Mouse (Mus musculus): ENCODE results near the gene Arid1b.
A peak's percentile ranks its signal among the peaks of the same experiment; 100 is the strongest.
"Not testable (repeated sequence)": the region's sequence is repeated elsewhere in the genome, so short reads cannot be mapped to it uniquely, and the experiment has no call there.

The Arid1b gene

DNA sequence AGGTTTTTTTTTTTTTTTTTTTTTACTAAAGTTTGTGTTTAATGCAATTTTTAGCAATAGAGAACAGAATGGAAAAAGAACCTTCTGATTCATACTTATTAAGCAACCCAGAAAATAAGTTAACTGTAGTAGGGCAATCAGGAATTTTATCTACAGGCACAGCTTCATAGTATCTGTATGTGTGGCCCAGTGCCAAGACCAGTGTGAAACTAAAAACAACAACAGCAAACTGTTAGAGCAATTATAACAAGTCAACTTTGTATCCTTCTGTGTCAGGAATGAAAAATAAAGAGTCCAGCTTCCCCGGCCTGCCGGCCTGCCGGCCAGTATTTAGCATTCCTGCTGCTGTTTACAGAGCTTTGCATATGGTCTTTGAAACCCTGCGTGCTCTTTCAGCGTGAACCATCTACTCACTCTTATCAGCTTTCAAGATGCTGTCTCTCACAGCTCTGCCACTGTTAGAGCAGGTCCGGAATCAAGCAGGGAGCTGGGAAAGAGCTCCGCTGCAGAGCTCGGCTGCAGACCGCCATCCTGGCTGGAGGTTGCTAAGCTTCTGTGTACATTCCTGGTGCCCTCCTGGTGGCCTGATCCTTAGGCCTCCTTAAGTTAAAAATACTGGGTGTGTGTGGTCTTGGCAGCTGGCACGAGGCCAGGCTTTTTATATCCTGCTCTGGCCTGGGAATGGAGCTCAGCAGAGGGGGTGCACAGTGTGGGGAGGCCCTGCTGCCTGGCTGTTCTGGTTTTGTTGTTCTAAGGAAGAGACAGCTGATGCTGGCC lies 64.0 kb downstream of the Arid1b start:
- peak; percentile 78 for DNase-seq (ENCODE audit: low read depth)

DNA sequence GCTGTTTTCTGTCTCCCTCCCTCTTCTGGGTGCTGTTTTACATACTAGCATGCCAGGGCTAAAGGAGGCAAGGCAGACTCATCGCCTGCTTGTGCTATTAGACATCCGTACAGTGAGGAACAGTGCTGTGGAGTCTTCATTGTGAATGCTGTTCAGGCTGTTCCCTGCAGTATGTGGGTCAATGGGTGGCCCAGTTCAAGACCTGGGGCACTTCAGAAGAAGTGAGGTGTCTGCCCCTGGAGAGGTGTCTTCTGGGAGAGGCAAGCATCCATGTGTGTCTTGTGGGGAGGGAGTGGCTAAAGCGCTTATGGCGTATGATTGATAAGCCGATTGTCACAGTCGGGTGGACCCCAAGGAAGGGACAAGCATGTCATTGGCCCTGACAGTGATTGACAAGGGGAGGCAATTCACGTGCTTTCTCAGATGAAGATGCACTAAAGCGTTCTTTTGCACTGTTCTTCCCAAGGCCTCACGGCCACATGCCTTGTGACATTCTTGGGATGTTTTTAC lies 65.0 kb downstream of the Arid1b start:
- no peak for DNase-seq (ENCODE audit: low read depth)

DNA sequence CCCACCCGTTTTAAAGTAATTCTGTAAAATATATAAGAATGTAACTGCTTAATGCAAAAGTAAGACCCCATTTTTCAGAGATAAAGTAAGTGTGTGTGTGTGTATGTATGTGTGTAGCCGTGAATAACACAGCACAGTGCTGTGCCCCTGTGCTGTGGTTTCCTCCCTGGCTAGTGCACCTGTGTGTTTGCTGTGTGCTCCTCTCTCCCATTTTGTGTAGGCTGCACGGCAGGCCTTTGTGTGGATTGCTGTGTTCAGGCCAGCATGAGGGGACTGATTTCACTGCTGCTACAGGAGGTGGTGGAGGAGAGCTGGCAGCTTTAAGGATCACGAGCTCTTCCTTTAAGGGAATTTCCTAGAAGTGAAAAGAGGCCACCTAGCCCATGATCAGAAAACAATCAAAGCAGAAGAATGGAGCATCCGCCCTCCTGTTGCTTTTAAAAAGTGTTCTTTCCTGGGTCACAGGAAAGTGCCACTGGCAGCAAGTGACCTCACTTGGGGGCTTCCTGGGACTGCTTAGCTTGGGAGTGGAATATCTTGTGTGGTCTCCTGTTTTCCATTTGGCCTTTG lies 66.5 kb downstream of the Arid1b start:
- DNase-seq (ENCODE audit: low read depth): no peak

DNA sequence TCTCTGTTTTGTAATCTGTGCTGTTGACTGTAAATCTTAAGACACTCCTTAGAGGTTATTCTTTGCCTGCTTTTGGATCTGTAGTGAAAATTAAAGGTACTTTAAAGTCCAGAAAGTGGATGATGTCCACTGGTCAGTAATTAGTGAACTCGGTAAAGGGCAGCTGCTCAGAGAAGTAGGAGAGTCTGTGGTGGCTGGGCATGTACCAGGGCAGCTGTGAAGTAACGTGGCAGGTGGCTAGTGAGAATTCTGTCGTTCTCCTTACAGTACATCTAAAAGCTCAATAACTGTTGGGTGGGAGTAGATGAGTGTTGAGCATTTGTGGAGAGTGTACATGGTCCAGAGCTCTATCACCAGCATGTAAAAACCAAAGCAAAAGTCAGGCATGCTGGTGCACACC lies 67.1 kb downstream of the Arid1b start:
- no peak for DNase-seq (ENCODE audit: low read depth)

DNA sequence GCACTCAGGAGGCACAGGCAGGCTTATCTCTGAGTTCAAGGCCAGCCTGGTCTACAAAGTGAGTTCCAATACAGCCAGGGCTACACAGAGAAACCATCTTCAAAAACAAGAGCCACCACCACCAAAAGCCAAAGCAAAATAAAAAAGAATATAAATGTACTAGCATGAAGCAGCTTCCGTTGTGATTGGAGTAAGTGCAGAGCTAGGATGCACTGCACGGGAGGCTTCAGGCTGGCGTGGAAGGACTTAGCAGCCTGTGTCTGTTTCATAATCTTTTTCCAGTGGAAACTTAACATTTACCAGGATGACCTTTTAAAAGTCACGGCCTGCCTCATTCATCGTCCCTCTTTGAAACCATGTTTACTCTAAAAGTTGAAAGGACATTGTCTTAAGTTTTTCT lies 67.5 kb downstream of the Arid1b start:
- no peak for DNase-seq (ENCODE audit: low read depth)

DNA sequence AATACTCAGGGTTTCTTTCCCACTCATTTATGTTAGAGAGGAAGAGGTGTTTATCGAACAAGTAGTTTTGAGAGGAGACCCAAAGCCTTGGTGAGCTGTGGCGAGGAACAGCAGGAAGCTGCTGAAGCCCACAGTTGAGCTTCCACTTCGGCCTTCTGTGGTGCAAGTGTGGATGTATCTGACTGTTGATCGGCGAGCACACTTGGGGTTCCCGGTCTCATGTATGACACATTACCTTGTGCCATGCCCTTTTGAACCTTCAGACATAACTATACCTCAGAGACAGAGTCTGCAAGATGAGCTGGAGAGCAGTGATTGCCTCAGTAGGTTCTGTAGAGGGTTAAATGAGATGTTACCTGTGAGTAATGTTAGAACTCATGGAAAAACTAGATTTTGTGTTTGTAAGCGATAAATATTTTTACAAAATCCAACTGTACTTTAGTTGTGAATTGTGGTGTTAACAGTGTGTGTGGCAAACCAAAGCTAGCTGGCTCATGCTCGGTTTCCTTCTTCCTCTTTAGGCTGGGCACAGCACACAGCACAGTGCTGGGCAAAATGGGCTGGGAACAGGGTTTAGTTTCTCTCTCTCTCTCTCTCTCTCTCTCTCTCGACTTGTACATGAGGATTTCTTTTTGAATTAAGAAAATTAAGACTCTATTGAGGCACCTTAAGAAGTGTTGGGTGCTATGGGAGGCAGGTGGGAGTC lies 69.5 kb downstream of the Arid1b start:
- DNase-seq (ENCODE audit: low read depth): no peak

DNA sequence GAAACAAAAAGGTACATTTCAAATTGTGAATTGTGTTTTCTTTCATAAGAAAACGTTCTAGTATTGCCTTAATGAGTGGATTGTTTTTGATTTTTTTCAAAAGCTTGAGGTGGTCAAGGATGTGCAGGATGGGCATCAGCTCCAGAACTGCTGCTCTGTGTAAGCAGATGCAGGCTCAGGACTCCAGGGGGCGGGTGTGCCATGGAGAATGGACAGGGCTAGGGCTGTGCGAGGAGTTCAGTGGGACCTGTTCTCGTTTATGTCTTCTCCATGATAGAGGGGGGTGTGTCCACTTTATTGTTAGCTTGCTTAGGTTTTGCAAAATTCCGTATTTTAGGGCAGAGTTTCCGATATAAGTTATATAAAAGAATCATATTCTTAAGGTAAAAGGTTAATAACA lies 70.6 kb downstream of the Arid1b start:
- no peak for DNase-seq (ENCODE audit: low read depth)

DNA sequence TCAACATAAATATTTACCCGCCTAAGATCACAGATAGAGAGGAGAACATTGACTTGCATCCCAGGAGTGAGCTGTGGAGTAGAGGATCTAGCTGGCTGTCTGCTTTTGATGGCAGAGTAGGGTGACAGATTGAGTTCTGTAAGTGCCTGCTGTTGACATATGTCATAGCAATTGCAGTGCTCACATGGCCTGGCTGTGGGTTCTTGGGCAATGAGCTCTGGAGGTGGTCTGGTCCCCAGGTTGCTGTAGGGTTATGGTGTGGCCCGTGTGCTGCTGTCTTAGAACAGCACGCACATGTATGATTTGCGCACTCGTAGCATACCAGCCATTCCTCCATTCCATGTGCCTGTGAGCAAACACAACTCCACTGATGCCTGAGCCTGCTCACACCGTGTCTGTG lies 71.1 kb downstream of the Arid1b start:
- DNase-seq (ENCODE audit: low read depth): no peak

DNA sequence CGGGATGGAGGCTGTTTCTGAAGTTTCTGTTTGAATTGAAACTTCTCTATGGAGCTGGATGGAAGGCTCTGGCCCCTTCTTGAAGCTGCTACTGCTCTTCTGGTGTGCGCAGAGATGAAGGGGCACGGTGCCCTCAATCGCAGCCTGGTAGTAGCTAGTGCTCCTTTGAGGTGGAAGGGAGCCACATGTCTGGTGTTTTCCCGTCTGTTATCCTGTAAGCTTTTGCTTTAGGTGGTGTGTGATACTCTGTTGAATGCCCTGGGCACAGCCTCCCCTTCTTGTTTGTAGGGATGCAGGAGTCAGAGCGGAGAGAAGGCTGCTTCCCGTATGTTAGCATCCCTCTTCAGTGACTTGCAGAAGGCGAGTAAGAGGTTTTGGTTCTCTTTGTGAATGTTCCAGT lies 72.7 kb downstream of the Arid1b start:
- no peak for DNase-seq (ENCODE audit: low read depth)

DNA sequence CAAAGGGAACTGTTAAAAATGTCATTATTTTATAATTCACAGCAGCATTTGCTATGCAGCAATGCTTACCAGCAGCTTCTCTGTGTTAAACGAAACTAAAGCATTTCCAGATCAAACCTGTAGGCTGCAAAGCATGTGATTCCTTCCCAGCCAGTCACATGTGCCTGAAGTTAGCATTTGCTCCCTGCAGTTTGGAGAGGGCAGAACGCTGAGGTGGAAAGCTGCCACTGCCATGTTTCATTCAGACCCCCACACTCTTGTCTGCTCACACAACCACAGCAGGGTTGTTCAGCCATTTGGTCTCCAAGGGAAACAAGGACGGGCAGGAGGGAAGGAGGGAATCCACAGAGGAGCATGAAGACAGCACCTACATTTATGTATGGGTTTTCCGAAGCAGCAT lies 73.1 kb downstream of the Arid1b start:
- DNase-seq (ENCODE audit: low read depth): no peak

DNA sequence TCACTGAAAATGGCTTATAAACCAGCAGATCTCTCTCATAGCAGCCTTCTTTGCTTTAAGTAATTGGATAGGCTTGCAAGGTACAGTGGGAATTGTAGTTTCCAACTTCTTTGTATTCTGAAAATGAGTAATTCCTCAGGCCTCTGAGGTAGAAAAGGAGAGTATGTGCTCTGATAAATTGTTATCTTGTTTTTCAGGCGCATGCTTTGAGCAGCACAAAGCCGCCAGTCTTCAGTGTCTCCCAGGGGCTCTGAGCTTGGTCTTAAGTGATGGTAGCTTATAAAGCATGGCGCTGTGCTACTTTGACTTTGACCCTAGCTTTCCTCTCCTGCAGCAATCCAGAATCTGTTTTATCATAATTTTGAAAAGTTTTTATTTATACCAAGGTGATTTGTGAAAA lies 76.3 kb downstream of the Arid1b start:
- no peak for DNase-seq (ENCODE audit: low read depth)

DNA sequence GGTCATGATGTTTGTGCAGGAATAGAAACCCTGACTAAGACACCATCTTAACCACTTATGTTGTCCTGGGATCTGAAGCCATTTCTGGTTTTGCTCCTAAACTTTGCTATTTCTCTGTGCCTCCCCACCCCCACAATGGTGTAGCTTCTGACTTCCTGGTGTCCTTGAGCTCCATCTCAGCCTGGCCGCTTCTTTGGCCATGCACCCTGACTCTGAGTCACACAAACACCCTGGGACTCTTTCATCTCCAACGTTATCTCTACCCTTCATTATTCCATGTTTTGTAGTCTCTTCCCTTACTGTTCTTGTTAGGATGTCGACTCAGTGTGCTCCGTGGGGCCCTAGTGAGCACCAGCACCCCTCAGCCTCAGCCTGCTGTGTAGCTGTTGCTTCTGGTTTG lies 78.4 kb downstream of the Arid1b start:
- no peak for DNase-seq (ENCODE audit: low read depth)

DNA sequence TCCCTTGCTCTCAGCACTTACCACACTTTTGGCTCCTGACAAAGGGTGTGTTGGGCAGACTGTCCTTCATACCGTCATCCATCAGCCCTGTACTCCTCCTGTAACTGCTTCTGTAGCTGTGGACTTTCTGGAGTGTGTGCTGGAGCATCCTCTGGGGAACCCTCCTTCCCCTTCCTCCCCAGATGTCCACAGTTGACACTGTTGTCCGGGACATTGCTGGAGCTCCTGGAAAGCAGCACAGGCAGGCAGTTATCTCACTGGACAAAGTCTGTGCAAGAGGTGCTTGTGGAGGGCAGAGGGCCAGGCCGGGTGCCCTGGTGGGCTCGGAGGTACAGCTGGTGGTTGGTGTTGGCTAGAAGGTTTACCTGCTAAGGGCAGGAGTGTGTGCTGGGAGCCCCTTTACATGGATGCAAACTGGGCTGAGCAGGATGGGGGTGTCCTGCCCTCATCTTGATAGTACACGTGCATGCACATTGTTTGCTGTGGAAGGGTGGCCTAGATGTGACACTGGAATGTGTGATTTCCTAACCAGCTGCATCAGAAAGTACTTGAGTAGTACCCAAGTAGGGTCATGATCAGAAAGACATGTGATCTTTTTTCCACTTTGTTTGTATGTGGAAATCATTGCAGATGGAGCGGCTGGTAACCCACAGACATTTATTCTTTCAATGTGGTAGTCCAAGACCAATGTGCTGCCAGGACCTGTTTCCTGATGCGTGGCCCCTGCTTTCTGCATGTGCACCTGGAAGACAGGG lies 80.8 kb downstream of the Arid1b start:
- peak; percentile 20 for DNase-seq (ENCODE audit: low read depth)

DNA sequence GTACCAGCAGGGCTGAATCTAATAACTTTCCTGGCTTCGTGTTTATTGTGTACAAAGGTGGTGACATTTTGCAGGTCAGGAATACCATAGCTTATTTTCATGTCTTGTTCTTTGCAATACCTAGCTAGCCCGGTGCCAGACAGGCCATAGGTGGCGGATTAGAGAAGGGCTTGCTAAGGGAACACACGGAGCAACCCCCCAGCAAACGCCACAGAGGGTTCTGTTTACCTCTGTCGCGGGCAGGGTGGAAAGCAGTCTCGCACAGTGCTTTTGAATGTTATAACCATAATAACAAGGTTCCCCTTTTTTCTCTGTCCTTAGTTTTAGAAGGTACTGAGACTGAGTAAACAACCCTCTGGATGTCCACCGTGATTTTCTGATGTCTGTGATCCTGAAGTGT lies 83.9 kb downstream of the Arid1b start:
- DNase-seq (ENCODE audit: low read depth): no peak

DNA sequence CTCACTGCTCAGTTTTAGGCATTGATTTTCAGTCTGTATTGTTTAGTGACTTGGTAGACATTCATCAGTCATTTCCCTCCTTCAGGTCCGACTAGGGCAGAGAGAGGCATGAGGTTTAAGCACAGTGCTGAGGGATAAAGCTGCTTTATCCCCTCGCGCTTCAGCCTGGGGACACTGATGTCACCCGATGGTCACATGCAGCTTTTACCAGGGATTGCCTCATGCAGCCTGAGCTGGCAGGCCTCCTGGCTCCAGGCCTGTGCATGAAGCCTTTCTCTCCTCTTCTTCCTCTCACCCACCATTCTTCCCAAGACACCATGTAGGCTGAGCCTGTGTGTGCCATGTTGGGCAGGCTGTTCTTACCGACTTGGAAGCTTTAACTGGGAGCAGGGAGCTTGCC lies 84.4 kb downstream of the Arid1b start:
- no peak for DNase-seq (ENCODE audit: low read depth)

DNA sequence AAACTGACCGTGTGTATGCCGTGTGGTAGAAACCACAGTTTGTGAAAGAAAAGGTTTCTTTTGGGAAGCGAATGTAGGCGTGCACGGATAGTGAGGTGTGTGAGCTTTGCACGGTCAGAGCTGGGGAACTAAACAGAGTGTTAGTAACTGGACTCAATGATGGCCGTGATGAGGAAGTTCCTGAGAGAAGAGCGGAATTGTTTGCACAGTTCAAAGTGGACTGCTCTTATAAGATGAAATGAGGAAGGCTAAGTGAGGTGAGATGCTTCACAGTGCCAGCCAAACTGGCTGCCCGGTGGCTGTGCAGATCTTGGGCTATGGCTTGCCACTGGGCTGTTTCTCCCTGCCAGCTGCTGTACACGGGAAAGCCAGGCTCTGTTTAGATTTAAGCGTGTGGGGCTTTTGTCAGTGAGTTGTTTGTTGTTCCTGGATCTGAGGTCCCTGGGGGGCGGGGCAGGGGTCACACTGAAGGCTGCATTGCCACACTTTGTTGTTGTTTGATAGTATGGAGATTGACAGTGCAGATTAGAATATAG lies 86.8 kb downstream of the Arid1b start:
- DNase-seq (ENCODE audit: low read depth): no peak

DNA sequence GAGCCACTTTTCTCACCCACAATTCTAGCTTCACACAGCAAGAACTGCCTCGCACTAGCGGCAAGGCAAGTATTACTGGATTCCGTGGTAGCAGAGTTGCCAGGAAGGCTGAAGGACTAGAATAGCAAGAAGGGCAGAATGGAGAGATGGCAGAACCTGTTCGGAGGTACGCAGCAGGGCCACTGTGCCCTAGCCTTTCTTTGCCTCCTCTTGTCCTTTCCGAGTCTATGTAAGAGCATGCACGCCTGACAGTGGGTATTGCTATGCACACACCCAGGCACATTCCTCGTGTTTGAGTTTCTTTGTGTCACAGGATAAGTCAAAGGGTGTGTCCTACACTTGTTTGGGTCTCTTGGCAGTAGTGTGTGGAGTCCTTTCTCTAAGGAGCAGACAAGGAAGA lies 88.1 kb downstream of the Arid1b start:
- DNase-seq (ENCODE audit: low read depth): no peak

DNA sequence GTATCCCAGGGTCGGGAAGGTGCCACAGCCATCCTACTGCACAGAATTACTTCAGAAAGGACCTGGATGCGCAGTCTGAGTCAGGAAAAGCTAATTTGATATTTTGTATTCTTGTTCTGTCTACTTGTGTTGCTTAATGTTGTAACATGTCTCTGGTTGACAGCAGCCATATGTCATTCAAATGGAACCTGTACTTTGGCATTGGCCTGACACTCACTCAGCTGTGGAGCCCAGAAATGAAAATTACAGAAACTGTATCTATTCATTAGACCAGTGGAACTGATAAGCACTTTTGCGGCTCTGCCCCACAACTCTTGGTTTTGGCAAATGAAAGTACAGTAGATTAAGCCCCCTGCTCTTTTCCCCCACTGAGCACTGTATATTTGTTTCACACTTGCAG lies 89.4 kb downstream of the Arid1b start:
- DNase-seq (ENCODE audit: low read depth): no peak

DNA sequence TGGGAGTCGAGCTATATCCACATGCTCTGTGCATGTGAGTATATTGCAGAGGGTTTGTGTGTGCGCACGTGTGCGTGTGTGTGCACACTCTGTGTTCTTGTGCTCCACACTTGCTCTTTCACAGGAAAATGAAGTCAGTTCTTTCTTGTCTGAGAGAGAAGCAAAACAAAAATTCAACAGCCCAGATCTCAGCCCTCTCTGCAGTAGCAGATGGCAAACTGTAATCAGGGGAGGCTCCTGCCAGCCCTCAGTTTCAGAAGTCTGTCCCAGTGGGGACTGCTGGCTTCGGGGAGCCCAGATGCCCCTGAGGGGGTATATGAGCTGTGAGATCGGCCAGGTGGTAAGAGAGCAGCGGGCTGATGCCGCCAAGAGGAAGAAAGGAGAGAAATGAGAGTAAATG lies 90.0 kb downstream of the Arid1b start:
- no peak for DNase-seq (ENCODE audit: low read depth)

DNA sequence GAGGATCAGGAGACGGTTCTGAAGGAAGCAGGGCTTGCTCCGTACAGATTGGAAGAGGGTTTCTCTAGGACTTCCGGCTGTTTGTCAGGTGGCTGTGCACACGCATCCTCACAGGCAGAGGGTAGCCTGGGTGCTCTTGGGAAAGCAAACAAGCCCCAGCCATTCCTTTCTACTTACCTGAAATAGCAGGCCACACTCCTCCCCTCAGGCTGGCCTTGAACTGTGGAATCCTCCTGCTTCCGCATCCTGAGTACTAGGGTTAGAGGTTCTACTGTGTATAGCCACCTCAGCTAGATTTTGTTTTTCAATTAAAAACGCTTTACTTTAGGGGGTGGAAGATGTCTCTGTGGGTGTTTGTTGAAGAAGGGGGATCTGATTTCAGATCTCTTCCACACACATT lies 90.9 kb downstream of the Arid1b start:
- no peak for DNase-seq (ENCODE audit: low read depth)

DNA sequence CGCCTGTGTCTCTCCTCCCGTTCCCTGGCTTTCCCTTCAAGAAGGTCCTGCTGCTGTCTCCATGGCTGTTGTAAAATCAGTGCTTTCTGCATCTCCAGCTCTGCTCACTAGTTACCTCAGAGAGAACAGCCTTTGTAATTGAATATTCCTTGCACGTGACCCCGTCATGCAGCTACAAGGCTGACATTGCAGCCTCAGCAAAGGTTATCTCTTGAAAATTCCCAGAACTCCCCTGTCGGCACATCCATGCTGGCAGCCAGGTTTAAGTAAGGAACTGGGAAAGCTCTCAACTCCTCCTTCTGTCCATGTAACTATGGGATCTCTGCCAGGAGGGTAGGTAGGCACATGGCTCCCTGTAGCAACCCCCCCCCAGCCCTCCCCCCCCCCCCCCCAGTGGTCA lies 91.8 kb downstream of the Arid1b start:
- DNase-seq (ENCODE audit: low read depth): no peak

DNA sequence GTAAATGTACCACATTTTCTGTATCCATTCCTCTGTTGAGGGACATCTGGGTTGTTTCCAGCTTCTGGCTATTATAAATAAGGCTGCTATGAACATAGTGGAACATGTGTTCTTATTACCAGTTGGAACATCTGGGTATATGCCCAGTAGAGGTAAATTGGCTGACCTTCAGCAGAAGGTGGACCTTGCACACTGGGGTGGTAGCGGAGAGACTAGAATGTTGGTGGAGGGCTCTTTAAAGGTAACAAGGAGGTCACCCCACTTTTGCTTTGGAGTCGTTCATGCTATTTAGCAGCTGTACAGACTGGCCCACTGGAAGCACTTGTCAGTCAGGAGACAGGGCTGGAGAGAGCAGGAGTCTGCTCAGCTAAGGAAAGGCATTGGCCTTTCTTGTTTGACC lies 94.1 kb downstream of the Arid1b start:
- not testable (repeated sequence) for DNase-seq (ENCODE audit: low read depth)
